Mouse (Mus musculus) megakaryocyte, embryonic 14.5 days (primary cell): ENCODE measurements around the gene Grip1.

Experiments used
- FLI1 ChIP-seq: IDR thresholded peaks from 2 replicates; pipeline ENCODE4 v1.6.1; 2012; ENCODE audit warnings: low read length, inconsistent platforms, mixed read lengths
- GATA1 ChIP-seq: IDR thresholded peaks from 3 replicates; pipeline ENCODE4 v1.6.1; 2012; ENCODE audit warnings: mixed read lengths, low read length, inconsistent platforms, borderline replicate concordance

DNA sequence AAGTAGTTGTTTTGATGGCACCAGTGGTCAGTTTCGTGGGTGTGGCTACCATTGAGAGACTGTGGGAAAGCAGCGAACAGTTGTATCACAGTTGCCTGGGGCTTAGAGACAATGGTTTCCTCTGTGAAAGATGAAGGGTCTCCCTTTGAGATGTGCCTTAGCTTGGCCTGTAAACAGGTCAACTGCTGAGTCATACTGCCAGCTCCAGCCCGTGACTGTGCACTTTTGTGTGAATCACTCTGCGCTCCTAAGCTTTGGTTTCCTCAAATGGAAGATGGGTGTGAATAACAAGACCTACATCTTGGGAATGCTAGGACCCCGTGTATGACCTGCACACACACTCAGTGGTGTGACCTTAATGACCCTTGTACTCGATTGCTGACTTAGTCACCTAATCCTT lies 303.6 kb downstream of the Grip1 start:
- no peak for TF ChIP-seq FLI1
- no peak for TF ChIP-seq GATA1
